Mouse (Mus musculus) ES-CJ7 (cell line): ENCODE data around the gene Hid1.

ENCODE experiments used
- DNase-seq: peaks from one replicate; pipeline ENCODE4 v3.0.0; 2011; ENCODE audit warnings: low read depth, low spot score

Hid1 gene

GRCm38 (mm10) chr11:115374695-115375425 lies 7.3 kb upstream of the Hid1 start:
- no peak for DNase-seq

- no peak for DNase-seq
These were observed 6.5 kb upstream of the Hid1 start for GRCm38 (mm10) chr11:115373805-115374694.

- DNase-seq, result no peak
These were observed 5.2 kb upstream of the Hid1 start for GRCm38 (mm10) chr11:115372737-115373136.

- no peak for DNase-seq
These were observed 4.5 kb upstream of the Hid1 start for GRCm38 (mm10) chr11:115372015-115372414.

- DNase-seq, result no peak
These were observed 3.8 kb upstream of the Hid1 start for GRCm38 (mm10) chr11:115371354-115371753.

GRCm38 (mm10) chr11:115370368-115370767 lies 2.8 kb upstream of the Hid1 start:
- DNase-seq, result no peak

GRCm38 (mm10) chr11:115366706-115367394 lies 706 bp downstream of the Hid1 start:
- no peak for DNase-seq

GRCm38 (mm10) chr11:115366039-115366705 lies 1.4 kb downstream of the Hid1 start:
- DNase-seq, result no peak

GRCm38 (mm10) chr11:115364136-115364535 lies 3.4 kb downstream of the Hid1 start:
- DNase-seq, result no peak

- no peak for DNase-seq
These were observed 7.8 kb downstream of the Hid1 start for GRCm38 (mm10) chr11:115359726-115360125.

- peak; percentile 65 for DNase-seq
These were observed 8.3 kb downstream of the Hid1 start for GRCm38 (mm10) chr11:115359293-115359692.

GRCm38 (mm10) chr11:115358468-115358867 lies 9.1 kb downstream of the Hid1 start:
- peak; percentile 71 for DNase-seq

GRCm38 (mm10) chr11:115354183-115354582 lies 13.4 kb downstream of the Hid1 start:
- DNase-seq, result peak; percentile 72

- no peak for DNase-seq
These were observed 14.2 kb downstream of the Hid1 start for GRCm38 (mm10) chr11:115353375-115353774.

- no peak for DNase-seq
These were observed 17.6 kb downstream of the Hid1 start for GRCm38 (mm10) chr11:115349976-115350375.

GRCm38 (mm10) chr11:115348681-115349248 lies 18.8 kb downstream of the Hid1 start:
- peak; percentile 65 for DNase-seq

GRCm38 (mm10) chr11:115345515-115345914 lies 22.0 kb downstream of the Hid1 start:
- no peak for DNase-seq

- peak; percentile 54 for DNase-seq
These were observed 22.6 kb downstream of the Hid1 start for GRCm38 (mm10) chr11:115344967-115345366.

- no peak for DNase-seq
These were observed 25.7 kb downstream of the Hid1 start for GRCm38 (mm10) chr11:115341866-115342265.

GRCm38 (mm10) chr11:115341246-115341645 lies 26.3 kb downstream of the Hid1 start:
- no peak for DNase-seq

- no peak for DNase-seq
These were observed 29.7 kb downstream of the Hid1 start for GRCm38 (mm10) chr11:115337826-115338225.
